Mouse (Mus musculus): ENCODE measurements at regions not wholly inside any gene's neighbourhood (a gene's known extent, or its start where the extent isn't known, plus 50 kb on each side); places are given as distances from the start of the nearest gene placed in this dataset.

GRCm38 (mm10) chr9:78782297-78782696 lies 167.0 kb downstream of the Cd109 start:
- TF ChIP-seq POLR2A (IDR thresholded peaks at IDR 0.05; ENCODE audit: low read depth, low read length) (no peak), ELF1 (IDR thresholded peaks at IDR 0.05; ENCODE audit: low read depth, low read length) (no peak), ETS1 (conservative IDR thresholded peaks at IDR 0.05; ENCODE audit: low read depth, low read length) (no peak), POLR2AphosphoS2 (IDR thresholded peaks at IDR 0.05; ENCODE audit: low read depth, low read length) (no peak), USF2 (conservative IDR thresholded peaks at IDR 0.05; ENCODE audit: low read depth, low read length) (no peak), USF1 (IDR thresholded peaks at IDR 0.05; ENCODE audit: low read depth, low read length) (no peak), ZNF384 (IDR thresholded peaks at IDR 0.05; ENCODE audit: low read depth, low read length) (no peak), CTCF (conservative IDR thresholded peaks at IDR 0.05 in 1 of 2, IDR thresholded peaks at IDR 0.05 in 1 of 2; ENCODE audit: low read depth in 2 of 2, low read length in 2 of 2) (no peak)
